Mouse (Mus musculus) liver, embryonic 14.5 days (tissue): ENCODE measurements around the gene Gng5.

Experiments
- CTCF ChIP-seq: IDR thresholded peaks from 2 replicates; pipeline ENCODE4 v1.5.1; 2016; ENCODE audit warnings: antibody characterized with exemption, low read depth, control low read depth
- EP300 ChIP-seq: IDR thresholded peaks from 2 replicates; pipeline ENCODE4 v1.6.1; 2016; ENCODE audit warnings: antibody characterized with exemption, low read depth

DNA sequence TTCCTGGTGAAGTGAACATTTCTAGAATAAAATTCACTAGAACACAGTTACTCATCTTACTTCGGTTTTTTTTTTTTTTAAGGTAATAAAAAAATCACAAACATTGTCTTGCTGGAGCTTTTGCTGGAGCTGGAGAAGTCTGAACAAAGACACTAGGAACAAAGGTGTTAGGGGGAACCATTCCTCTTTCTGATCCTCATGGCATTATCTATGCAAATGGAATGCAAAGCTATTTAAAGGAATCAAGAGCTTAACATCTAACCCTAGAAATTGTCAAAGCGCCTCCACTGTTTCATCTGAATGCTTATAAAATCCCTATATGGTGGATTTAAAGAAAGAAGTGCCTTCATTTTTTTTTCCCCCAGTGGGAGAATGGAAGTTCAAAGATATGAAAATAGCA is 28.7 kb downstream of the Gng5 start:
- no peak for TF ChIP-seq CTCF
- TF ChIP-seq EP300, result no peak
